Mouse (Mus musculus) left cerebral cortex, adult 11 months (tissue): ENCODE results near the gene Fam168a.
"Not testable (repeated sequence)": the region's sequence is repeated elsewhere in the genome, so short reads cannot be mapped to it uniquely, and the experiment has no call there.

Source experiments
- DNase-seq: peaks from one replicate; pipeline ENCODE4 v3.0.0; 2022; ENCODE audit warnings: low spot score

The Fam168a gene

DNA sequence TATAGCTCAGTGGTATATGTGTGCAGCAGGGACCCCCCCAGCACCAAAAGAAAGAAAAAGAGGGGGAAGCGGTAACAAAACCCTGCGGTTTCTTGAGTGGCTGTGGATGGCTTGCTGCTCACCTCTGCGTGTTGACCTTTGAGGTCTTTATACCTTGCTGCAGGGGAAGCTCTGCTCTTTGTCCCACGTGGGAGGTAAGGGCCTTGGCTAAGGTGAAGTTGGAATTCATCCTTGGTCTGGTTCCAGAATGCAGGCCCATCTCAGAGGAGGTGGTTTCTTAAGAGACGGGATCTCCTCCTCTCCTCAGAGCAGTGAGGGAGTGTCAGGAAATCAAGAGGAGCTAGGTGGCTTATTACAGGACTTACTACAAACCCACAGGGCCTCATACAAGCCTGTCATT is 135.7 kb downstream of the Fam168a start:
- no peak for DNase-seq

DNA sequence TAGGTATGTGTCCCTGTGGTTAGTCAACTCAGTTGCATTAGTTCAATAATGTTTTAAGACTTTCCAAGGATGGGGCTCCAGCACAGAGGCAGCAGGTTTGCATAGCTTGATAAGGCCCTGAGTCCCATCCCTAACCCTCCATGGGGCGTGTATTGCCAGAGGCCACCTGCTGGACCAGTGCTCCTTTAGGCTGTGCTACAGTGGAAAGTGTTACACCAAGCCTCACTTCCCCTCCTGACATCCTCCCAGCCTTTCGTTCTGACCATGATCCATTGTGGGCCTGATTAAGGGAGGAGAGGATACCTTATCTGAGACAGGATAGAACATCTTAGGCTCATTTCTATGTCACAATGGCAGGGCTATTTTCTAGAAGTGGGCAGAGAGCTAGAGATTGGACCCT is 137.4 kb downstream of the Fam168a start:
- DNase-seq = no peak

DNA sequence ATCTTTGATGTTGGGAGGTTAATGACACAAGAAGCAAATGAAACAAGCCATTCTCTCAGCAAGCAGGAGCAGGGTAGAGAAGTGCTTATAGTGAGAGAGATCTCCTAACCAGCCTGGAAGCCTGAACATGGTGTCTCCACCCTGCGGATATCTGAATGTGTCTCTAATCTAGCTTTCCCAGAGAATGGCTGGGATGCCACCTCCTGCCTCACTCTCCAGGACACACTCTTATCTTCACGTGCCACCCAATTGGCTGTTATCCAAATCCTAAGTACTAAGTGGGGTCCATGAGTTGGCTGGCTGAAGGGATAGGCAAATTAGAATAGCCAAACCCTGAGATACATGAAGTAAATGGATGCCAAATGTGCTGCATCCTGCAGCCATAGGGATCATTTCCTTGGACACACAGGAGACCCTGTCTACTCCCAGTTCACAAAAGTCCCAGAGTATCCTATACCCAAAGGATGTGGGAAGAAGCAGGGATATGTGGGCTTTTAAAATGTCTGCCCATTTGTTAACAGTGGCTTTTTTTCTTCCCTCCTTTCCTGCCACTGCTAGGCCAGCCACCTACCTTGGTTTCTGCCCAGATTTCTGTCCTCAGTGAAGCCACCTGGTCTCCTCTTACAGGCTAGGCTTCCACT is 138.1 kb downstream of the Fam168a start:
- no peak for DNase-seq

- DNase-seq = no peak
Observed at GRCm38 (mm10) chr7:100845026-100845400, 138.6 kb downstream of the Fam168a start.

DNA sequence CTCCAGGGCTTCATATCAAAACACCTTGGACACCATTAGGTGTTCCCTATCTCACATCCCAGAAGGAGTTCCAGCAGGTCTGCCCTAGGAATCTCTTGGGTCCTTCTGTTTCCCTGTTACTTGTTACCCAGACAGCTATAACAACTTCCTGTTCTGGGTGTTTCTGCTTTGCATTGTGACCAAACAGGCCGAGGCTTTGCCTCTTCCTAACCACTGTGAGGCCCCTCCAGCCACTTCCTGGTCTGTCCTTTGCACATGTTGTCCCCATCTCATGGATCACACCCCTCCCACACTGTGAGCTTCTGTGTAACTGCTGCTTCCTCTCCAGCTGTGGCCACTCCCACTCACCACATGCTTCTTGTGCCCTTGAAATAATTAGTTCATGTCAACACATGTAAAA is 139.0 kb downstream of the Fam168a start:
- peak; percentile 55 for DNase-seq

DNA sequence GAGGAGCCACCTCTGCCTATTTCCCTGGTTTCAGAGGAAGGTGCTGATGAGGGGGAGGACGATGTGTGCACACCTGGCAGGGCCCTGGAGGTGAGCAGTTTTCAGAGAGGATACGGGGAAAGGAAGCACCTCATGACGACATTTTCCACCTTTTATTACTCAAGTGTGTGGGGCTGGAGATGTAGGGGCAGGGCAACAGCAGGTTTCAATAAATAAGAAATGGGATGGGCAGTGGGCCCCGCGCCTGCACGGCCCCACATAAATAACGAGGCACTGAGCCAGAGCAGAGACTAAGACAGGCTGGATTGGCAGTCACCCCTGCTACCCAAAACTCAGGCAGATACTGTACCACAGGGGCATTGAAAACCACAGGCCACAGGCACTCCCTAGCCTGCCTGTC is 139.6 kb downstream of the Fam168a start:
- DNase-seq = not testable (repeated sequence)

DNA sequence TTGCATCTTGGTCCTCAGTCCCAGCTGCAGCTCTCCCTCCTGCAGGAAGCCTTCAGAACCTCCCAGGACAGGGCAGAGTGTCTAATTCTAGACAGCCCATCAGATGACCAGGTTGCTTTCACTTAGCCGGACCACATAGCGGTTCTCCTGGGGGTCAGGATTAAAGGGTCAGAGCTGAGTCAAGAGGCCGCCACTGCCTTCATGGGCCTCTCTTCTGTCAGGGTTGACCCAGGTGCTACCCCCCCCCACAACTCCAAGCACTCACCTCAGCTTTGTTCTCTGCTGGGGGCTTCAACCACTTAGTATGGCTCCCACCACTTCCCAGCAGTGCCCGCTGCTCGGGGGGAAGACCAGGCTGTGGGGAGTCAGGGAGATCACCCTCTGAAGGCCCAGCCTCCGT is 140.7 kb downstream of the Fam168a start:
- no peak for DNase-seq

- DNase-seq = peak; percentile 67
Observed at GRCm38 (mm10) chr7:100848744-100849143, 142.3 kb downstream of the Fam168a start.

DNA sequence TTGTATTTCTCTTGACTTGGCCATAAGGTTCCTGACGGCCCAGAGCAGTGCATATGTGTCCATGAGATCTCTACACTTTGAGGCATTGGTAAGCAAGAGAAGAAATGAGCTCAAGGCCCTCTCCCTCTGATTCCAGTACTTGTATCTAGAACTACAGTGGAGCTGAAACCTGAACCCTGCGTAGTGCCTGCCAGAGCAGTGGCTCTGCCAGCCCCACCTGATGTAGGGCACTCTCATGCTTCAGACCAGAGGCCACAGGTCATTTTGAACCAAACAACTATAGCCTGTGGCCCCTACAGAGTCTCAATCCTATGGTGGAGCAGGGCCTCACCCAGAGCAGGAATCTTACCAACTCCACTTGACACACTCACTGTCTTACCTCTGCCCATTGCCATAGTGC is 143.1 kb downstream of the Fam168a start:
- no peak for DNase-seq

DNA sequence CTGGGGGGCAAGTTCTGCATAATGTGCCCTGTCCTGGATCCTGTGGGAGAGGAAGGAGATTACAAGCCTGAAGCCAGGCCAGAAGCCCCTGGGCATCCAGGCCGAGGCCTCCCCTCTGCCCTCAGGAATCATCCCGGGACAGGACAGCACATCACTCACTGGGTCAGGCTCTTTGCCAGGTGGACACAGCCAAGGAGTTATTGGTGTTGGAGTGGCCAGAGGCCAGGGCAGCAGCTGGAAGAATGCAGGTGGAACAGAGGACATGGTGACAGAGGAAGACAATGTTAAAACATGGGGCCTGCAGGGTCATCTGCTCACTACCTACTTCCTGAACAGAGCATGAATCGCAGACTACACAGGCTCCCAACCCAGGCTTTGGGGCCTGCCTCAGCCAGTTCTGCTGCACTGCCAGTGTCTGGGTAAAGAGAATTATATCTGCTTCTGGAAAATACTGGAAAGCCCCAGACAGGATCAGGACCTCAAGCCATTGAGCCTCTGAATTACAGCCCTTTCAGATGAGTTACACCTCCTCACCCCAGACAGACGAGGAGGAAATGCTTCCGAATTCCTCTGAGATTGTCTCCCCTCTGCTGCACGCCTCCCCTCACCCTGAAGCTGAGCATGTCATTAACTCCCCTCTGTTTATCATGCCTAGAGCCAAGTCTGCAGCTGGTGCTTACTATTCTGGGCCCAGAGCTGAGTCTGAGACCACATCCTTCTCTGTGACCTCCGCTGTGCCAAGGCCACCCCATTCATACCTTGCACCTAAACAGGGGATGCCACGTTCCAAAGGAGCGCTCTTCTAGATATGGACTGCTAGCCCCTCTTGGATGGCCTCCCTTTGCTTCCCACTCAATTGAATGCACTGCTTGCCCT is 145.3 kb downstream of the Fam168a start:
- no peak for DNase-seq

GRCm38 (mm10) chr7:100853396-100853795 is 147.0 kb downstream of the Fam168a start:
- DNase-seq = no peak

- DNase-seq = no peak
Observed at GRCm38 (mm10) chr7:100854137-100854814, 147.8 kb downstream of the Fam168a start.

GRCm38 (mm10) chr7:100854861-100855260 is 148.4 kb downstream of the Fam168a start:
- DNase-seq = no peak

- no peak for DNase-seq
Observed at GRCm38 (mm10) chr7:100855300-100855699, 148.9 kb downstream of the Fam168a start.

DNA sequence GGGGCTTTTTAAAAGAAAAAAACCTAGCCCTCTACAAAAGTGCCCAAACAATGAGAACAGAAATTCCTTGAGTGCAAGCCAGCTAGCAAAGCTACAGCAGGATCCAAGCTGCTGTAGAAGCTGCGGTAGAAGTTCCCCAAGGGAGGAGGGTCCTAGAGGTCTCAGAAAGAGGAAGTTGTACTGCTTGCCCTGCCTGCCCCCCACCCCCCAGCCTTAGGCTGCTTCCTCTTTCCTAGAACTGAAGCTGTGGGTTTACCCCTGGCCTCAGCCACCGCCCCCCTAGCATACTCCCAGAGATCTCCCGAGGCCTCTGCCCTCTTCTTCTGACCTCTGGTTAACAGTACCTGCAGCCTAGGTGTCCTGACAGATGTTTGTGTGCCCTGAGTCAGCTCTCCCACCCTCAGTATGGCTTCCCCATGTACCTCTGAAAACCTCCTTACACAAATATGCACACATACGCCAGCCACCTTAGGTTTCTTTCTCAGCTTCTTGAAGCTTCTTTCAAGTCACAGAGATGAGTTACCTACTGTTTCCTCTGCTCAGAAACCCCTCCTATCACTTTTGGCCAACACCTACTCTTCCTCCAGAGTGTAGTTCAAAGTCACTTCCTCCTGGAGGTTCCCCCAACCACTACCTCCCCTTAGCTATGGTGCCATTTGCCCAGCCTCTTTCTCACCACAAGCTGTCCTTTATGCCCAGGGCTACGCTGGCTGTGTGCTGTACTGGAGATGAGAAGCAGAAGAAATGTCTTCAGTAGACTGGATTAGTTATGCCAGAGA is 149.5 kb downstream of the Fam168a start:
- DNase-seq = no peak

- DNase-seq = no peak
Observed at GRCm38 (mm10) chr7:100860450-100860849, 154.0 kb downstream of the Fam168a start.

GRCm38 (mm10) chr7:100861209-100861608 is 154.8 kb downstream of the Fam168a start:
- DNase-seq = no peak

DNA sequence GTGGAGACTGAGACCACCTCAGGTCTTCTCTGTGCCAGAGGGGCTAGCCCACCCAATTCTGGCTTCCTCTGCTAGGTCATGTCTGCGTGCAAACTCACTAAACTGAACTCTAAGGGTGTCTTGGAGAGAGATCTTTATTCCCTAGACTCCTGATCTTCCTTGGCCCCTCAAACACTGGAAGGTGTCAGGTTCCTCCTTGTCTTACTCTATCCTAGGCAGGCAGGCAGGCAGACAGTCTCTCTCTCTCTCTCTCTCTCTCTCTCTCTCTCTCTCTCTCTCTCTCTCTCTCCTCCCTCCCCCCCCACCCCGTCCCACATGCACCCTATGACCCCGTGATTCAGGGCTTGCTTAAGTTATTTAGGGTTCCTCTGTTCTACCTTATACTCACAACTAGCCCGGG is 155.9 kb downstream of the Fam168a start:
- no peak for DNase-seq

GRCm38 (mm10) chr7:100862828-100863638 is 156.6 kb downstream of the Fam168a start, which contains the start of gene Relt:
Gene Relt, minus strand, starts transcription at chr7:100863446.
- peak; percentile 80 for DNase-seq

- peak; percentile 66 for DNase-seq
Observed at GRCm38 (mm10) chr7:100866675-100867074, 160.2 kb downstream of the Fam168a start.

- DNase-seq = no peak
Observed at GRCm38 (mm10) chr7:100867561-100867960, 161.1 kb downstream of the Fam168a start.
